Mouse (Mus musculus): ENCODE data around the gene Tfap2e.
A peak's percentile ranks its signal among the peaks of the same experiment; 100 is the strongest.

Tfap2e gene

DNA sequence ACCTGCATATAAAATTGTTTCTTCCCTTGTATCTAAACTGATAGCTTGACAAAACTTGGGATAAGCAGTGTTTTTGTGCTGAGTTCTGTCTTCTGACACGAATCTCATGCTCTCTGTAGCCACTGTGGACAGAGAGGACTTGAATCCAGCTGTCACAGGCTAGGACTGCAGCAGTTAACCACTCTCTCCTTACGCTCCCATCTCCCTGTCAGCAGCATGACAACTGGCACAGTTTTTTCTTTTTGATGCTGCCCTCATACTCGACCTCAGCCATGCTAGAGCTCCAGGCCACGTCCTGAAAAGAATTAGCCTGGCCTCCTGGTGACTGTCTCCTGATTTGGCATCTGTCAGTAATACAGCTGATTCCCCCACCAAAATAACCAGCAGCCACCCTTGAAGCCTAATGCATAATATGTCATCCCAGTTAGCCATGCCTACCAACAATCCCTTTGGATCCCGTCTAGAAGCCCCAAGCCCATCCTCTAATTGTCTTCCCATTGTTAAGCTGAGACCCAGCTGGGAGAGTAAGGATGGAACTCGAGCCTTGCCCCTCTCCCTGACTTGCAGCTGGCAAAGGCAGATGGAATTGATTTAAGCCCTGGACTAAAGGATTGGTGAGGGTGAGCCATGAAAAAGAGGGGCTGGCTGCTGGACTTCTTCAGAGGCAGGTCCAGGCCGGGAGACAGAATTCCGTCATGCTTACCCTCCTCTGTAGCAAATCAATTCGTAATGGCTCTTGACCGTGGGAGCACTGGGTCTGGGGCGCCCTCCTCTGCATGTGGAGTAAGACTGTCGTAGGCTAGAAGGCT, 29.2 kb downstream of the Tfap2e start:
- no peak for DNase-seq (ENCODE audit: low read depth, low spot score)

DNA sequence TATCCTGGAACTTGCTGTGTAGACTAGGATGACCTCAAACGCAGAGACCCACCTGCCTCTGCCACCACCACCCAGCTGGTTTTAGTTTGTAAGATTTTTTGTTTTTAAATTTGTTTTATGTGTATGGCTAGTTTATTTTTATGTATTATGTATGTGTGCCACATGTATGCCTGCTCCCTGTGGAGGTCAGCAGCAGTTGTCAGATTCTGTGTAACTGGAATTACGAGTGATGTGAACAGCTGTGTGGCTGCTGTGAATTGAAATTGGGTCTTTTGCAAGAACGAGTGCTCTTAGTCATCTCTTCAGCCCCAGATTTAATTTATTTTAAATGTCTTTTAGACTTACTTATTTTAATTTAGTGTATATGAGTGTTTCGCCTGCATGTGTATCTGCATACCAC, 39.1 kb downstream of the Tfap2e start:
- no peak for DNase-seq (ENCODE audit: low read depth, low spot score)

DNA sequence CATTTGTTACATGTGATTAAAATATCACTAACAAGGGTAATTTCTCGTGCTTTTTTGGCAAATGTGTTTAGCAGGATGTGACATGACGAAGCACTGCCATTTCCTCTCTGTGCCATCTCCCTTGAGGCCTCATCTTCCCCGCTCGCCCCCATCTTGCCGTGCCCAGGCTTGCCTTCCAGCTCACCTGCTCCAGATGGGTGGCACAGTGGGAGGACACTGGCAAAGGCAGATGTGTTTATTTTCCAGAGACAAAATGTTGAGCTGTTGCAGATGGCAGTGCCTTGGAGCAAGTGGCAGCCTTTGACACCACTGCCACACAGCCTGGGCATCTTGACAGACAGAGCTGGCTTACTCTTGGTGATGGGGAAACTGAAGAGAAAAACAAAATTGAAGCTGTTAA, 43.0 kb downstream of the Tfap2e start:
- DNase-seq (ENCODE audit: low read depth, low spot score): no peak

DNA sequence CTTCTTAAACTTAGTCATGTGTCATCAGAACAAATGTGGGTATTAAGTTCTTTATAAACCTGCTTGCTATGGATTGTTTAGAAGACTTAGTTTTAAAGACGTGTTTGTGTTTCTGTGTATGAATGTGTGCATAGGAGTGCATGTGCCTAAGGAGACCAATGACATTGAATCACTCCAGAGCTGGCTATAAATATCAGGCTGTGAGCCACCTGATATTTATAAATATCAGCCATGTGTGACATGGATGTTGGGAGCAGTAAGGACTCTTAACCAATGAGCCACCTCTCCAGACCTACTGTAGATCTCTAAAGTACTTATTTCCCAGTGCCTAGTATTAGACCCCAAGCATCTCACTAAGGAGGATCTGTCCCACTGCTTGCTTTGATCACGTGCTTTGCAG, 46.6 kb downstream of the Tfap2e start:
- DNase-seq (ENCODE audit: low read depth, low spot score): no peak

DNA sequence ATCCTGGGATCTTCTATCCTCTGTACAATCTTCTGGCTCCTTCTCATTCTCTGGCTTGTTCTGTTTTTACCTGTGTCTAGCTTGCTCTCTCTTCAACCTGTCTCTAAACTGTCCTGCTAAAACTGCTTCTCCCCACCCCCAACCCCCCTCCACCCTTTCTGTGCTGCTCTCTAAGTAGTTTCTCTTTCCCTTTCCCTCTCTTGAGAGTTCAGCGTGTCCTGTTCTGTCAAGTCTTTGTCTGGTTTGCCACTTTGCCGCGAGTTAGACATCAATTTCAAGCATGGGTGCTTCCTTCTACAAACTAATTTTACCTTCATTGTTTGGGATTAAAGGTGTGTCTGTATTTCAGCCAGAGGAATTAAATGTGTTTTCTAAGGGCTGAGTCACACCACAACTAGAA, 53.0 kb downstream of the Tfap2e start:
- no peak for DNase-seq (ENCODE audit: low read depth, low spot score)

DNA sequence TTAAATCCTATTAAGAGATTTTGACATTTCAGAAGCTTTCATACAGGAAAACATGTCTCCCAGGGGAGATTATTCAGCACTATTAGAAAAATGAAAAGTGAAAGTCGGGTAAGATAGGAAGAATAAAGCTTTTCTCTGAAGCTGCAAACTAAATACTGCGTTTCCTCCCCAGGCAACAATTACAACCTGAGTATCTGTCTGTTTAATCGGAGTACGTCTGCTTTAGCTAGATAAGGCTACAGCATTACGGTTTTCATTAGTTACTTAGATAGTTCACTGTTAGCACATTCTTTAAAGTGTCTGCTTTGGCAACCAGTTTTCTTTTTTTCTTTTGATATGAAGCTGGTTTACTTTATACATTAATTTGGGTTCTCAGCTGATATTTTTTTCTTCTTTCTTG, 53.7 kb downstream of the Tfap2e start:
- DNase-seq (ENCODE audit: low read depth, low spot score): no peak

DNA sequence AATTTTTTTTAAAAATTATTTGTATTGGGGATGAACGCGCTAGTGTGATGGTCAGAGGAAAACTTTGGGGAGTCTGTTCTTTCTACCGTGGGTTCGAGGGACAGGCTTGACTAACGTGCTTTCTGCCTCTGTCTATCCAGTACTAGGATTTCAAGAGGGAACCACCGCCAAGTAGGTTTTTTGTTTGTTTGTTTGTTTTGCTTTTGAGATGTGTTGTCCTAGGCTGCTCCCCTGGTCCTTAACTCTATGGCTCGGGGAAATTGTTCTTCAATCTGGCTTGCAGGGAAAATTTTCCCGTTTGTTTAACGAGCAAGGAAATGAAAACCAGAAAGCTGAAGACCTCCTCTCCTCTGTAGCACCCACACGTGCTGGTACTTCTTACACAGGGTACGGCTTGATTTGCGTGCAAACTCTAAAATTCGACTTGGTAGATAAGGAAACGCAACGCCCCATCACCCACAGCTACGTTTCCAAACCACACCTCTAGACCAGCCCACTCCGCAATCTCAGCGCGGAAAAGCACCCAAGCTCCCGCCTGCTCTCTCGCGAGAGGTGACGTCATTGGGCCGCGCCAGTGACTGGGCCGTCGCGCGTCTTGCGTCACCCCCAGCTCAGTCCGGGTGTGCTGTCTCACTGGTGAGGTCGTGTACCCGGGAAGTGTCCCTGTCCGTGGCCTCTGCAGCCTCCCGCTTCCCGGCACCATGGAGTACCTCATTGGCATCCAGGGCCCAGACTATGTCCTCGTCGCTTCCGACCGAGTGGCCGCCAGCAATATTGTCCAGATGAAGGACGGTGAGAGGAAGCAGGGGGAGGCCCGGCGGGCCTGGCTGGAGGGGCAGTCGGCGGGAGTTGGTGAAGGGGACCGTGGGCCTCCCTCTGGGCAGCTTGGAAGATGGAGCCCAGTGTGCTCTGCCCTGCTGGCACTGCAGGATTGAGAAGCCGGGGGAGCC, 58.7 kb downstream of the Tfap2e start, which contains the start of gene Psmb2:
TSS of gene Psmb2 (plus strand) at position 577 of the 950 bp plus-strand sequence.
- DNase-seq (ENCODE audit: low read depth, low spot score): peak; percentile 94

DNA sequence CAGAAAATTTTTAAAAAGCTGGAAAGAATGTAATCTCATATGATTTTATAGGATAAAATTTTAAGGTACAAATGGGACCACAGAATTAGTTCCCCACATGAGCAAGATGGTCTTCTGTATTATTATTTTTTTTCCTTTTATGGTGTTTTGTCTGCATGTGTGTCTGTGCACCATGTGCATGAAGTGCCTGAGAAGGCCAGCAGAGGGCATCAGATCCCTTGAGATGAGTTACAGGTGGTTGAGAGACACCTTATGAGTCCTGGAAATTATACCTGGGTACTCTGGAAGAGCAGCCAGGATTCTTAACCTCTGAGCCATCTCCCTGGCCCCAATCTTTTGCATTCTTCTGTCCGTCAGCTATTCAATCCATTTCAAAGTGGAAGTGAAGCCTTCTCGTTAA, 69.0 kb downstream of the Tfap2e start:
- DNase-seq (ENCODE audit: low read depth, low spot score): no peak
